Mouse (Mus musculus): ENCODE measurements at regions not wholly inside any gene's neighbourhood (a gene's known extent, or its start where the extent isn't known, plus 50 kb on each side); places are given as distances from the start of the nearest gene placed in this dataset.

- DNase-seq (ENCODE audit: low spot score in 2 of 2), result peak in 1 of 2 experiments; percentile 2
Measured at GRCm38 (mm10) chrX:145758406-145758805, 253.4 kb upstream of the Amot start.

- DNase-seq (ENCODE audit: low spot score in 2 of 2), result no peak
Measured at GRCm38 (mm10) chrX:145753427-145753826, 248.4 kb upstream of the Amot start.

Measured in layer of hippocampus, postnatal 14 days (tissue).